Mouse (Mus musculus) heart, postnatal 0 days (tissue): Measurements from ENCODE around the gene Agbl1.

Experiments used
- CTCF ChIP-seq: IDR thresholded peaks from 2 replicates; pipeline ENCODE4 v1.5.1; 2016; ENCODE audit warnings: antibody characterized with exemption, control low read depth, low read depth
- EP300 ChIP-seq: IDR thresholded peaks from 2 replicates; pipeline ENCODE4 v1.6.1; 2016; ENCODE audit warnings: antibody characterized with exemption, low read depth

DNA sequence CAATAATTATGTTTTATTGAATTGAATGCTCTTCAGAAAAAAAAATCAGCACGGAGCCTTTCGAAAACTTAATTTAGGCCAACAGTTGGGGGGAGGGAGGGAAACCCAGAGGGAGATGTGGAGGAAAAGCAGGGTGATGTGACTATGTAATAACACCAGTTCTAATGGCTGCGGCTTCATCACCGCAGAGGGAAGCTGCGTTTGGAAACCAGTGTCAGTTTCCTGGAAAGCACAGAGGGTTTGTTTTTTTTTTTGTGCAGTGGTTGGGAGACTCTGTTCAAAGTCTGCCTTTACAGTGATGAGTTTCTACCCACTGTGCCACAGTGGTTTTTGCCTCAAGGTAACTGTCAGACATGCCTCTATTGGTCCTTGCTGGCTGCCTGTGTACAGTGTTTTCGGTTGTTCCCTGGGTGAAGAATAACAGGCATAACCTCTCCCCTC is 44.0 kb upstream of the Agbl1 start:
- TF ChIP-seq CTCF (no peak), EP300 (no peak)
